ENCODE assay signal across 10 mouse cellular contexts in the genomic region with DNA sequence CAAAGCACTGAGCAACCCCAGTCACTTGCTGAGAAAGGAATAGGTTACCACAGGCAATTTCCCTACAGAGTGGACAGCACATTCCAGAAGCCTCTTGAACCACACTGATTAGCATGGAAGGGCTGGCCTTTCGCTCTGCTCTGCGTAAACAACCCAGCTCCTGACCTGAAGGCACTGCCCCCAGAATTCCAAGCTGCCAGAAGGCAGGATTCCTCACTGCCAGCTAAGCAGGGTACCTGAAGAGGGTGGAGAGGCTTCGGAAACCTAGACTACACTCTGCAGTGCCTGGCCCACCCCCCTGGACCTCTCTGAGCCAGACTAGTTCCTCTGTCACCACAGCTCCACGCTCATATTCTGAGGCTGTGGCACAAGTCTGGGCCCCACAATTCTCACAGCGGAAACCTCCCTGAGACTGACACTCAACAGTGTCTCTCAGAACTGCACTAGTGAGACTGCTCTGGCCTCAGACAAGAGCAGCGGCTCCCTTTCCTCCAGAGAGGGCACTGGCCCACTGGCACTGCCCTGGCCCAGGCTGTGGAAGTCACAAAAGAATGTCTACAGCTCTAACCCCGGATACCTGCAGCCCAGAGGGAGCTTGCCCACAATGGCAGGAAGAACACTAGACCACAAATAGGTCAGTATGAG. TPM values are rescaled to one million over a fixed set of nuclear protein-coding genes. Genes with fewer than 3 reads are reported as not detected.
DNase-seq lines count a peak whose midpoint lies in the region; ATAC-seq and TF ChIP-seq lines count a peak whose summit lies in the region.
"Had no signal": no experiment of that assay in that cellular context is flagged by ENCODE, and none has a peak within 500 bp of the region (broad histone marks: within the 10 kb centered on the region; RNA-seq: fewer than 3 reads in every experiment).

No protein-coding gene starts in this region.

- TF ChIP-seq POLR2A in cerebellum, adult 2 months (IDR thresholded peaks at IDR 0.05; ENCODE audit: borderline replicate concordance, insufficient read depth, low read length) = no peak

- ATAC-seq in limb, embryonic 12.5 days (ENCODE audit: insufficient number of reproducible peaks, insufficient read depth, low FRiP score, low TSS enrichment, low read depth) = no peak
- peak; percentile 8; the same call in 1 of the 2 replicates for ATAC-seq in stomach, embryonic 15.5 days (ENCODE audit: insufficient read depth, low FRiP score, low read depth)

- peak overlapping the region; percentile 87 for H3K27ac ChIP-seq in heart, embryonic 10.5 days
- peak overlapping the region; percentile 42; the same call in 1 of the 2 replicates for H3K27ac ChIP-seq in limb, embryonic 12.5 days
- peak overlapping the region; percentile 57 for H3K27ac ChIP-seq in stomach, embryonic 15.5 days
- H3K27ac ChIP-seq in cerebellum, adult 2 months (ENCODE audit: insufficient read depth, low read length) = no peak overlapping the region

- WGBS in heart, embryonic 10.5 days = 38% methylated on average over 7 of the region's 7 CpGs
- WGBS in limb, embryonic 12.5 days = 70% methylated on average over 7 of the region's 7 CpGs
- WGBS in stomach, embryonic 15.5 days = 47% methylated on average over 7 of the region's 7 CpGs
- 83% methylated on average over 7 of the region's 7 CpGs for WGBS in cerebellum, adult 2 months

- peaks cover 21% of the 10 kb centered on the region for H3K36me3 ChIP-seq in heart, embryonic 10.5 days
- no peaks in the 10 kb centered on the region for H3K36me3 ChIP-seq in limb, embryonic 12.5 days
- no peaks in the 10 kb centered on the region for H3K36me3 ChIP-seq in stomach, embryonic 15.5 days

- H3K9me3 ChIP-seq in heart, embryonic 10.5 days = no peaks in the 10 kb centered on the region
- H3K9me3 ChIP-seq in limb, embryonic 12.5 days = no peaks in the 10 kb centered on the region
- H3K9me3 ChIP-seq in stomach, embryonic 15.5 days = no peaks in the 10 kb centered on the region

- H3K9ac ChIP-seq in limb, embryonic 12.5 days (replicated peaks) = no peak overlapping the region
- no peak overlapping the region for H3K9ac ChIP-seq in stomach, embryonic 15.5 days

- no peak overlapping the region for H3K4me2 ChIP-seq in limb, embryonic 12.5 days
- H3K4me2 ChIP-seq in stomach, embryonic 15.5 days = no peak overlapping the region

- no peaks in the 10 kb centered on the region for H3K27me3 ChIP-seq in heart, embryonic 10.5 days (ENCODE audit: insufficient read depth, poor library complexity, severe bottlenecking)
- H3K27me3 ChIP-seq in limb, embryonic 12.5 days = no peaks in the 10 kb centered on the region
- no peaks in the 10 kb centered on the region for H3K27me3 ChIP-seq in stomach, embryonic 15.5 days (replicated peaks)
- no peaks in the 10 kb centered on the region for H3K27me3 ChIP-seq in cerebellum, adult 2 months (ENCODE audit: control insufficient read depth, insufficient read depth, low read length)

- DNase-seq in heart, embryonic 10.5 days (ENCODE audit: low spot score) = peak; percentile 90
- no peak for DNase-seq in heart, postnatal 25 days (ENCODE audit: low spot score)
- peak; percentile 40 to 51 for DNase-seq in heart, postnatal 10 days
- DNase-seq in adrenal gland, postnatal 36 days = no peak
- no peak for DNase-seq in spleen, postnatal 4 days (ENCODE audit: low spot score in 2 of 2)
- no peak for DNase-seq in cerebellum, adult 2 months
- DNase-seq: adrenal gland, adult 8-10 months had no signal

- peaks cover 82% of the 10 kb centered on the region for H3K4me1 ChIP-seq in heart, embryonic 10.5 days
- H3K4me1 ChIP-seq in limb, embryonic 12.5 days (replicated peaks) = peaks cover 47% of the 10 kb centered on the region
- peaks cover 46% of the 10 kb centered on the region for H3K4me1 ChIP-seq in stomach, embryonic 15.5 days
- H3K4me1 ChIP-seq in cerebellum, adult 2 months (ENCODE audit: control insufficient read depth, insufficient read depth, low read length) = 0 out of 2 replicates have a peak, but pooled peaks cover 14% of the 10 kb centered on the region

- H3K4me3 ChIP-seq in heart, embryonic 10.5 days = peak overlapping the region; percentile 28
- H3K4me3 ChIP-seq in limb, embryonic 12.5 days (replicated peaks) = no peak overlapping the region
- H3K4me3 ChIP-seq in stomach, embryonic 15.5 days (replicated peaks) = no peak overlapping the region
- no peak overlapping the region for H3K4me3 ChIP-seq in cerebellum, adult 2 months (replicated peaks; ENCODE audit: insufficient read depth, low read depth, low read length)
- H3K4me3 ChIP-seq: erythroblast, embryonic 14.5 days had no signal

- intact Hi-C loops in heart, postnatal 25 days (cut with DNase I) = loop anchor here (2.0 kb wide), 1 partner anchor 20 kb away; no protein-coding TSS in a partner anchor
- intact Hi-C loops in heart, postnatal 10 days (cut with DNase I) = no loop called here

- no peak for TF ChIP-seq CTCF in cerebellum, adult 2 months (IDR thresholded peaks at IDR 0.05; ENCODE audit: borderline replicate concordance, insufficient read depth, low read depth, low read length)

RNA-seq across cellular contexts. Expression of a gene that starts 24.5 kb away (rescaled TPM):
- 23.7 and 29.3 TPM in 2 replicates for polyA plus RNA-seq in heart, embryonic 10.5 days (2016; fragmentation: Nextera tagmentation; extraction: Ambion mirVana)
- 10 to 100 TPM; 17.2 to 19.1 TPM for total RNA-seq in heart, postnatal 25 days (2021)
- total RNA-seq in heart, postnatal 10 days (2021) = 10 to 100 TPM; 40.3 to 43.3 TPM
- 11.9 and 13.9 TPM in 2 replicates for polyA plus RNA-seq in limb, embryonic 12.5 days (2016; fragmentation: Nextera tagmentation; extraction: Ambion mirVana)
- polyA plus RNA-seq in stomach, embryonic 15.5 days (2015; fragmentation: Nextera tagmentation; extraction: Ambion mirVana) = 12.8 and 16.3 TPM in 2 replicates
- 10 to 100 TPM; 19.5 to 24.7 TPM for total RNA-seq in adrenal gland, postnatal 36 days (2021)
- polyA plus RNA-seq in cerebellum, adult 2 months (2012; rRNA removed) = 4.2 and 4.5 TPM in 2 replicates

RNA-seq across cellular contexts. Expression of a gene that starts 41.2 kb away (rescaled TPM):
- polyA plus RNA-seq in heart, embryonic 10.5 days (2016; fragmentation: Nextera tagmentation; extraction: Ambion mirVana) = 47.6 TPM in 2 replicates
- 1 to 10 TPM; 2.7 to 3.2 TPM for total RNA-seq in heart, postnatal 25 days (2021)
- 10 to 100 TPM in 1 of 2 experiments, 1 to 10 TPM in 1; 9.7 to 14.0 TPM for total RNA-seq in heart, postnatal 10 days (2021)
- 52.3 and 52.7 TPM in 2 replicates for polyA plus RNA-seq in limb, embryonic 12.5 days (2016; fragmentation: Nextera tagmentation; extraction: Ambion mirVana)
- 34.9 and 37.0 TPM in 2 replicates for polyA plus RNA-seq in stomach, embryonic 15.5 days (2015; fragmentation: Nextera tagmentation; extraction: Ambion mirVana)
- total RNA-seq in adrenal gland, postnatal 36 days (2021) = 1 to 10 TPM; 8.7 to 9.1 TPM
- 7.6 and 8.8 TPM in 2 replicates for polyA plus RNA-seq in cerebellum, adult 2 months (2012; rRNA removed)

RNA-seq across cellular contexts. Expression of a gene that starts 50.1 kb away (rescaled TPM):
- polyA plus RNA-seq in heart, embryonic 10.5 days (2016; fragmentation: Nextera tagmentation; extraction: Ambion mirVana) = 318 and 361 TPM in 2 replicates
- 10 to 100 TPM; 30.6 to 39.3 TPM for total RNA-seq in heart, postnatal 25 days (2021)
- 10 to 100 TPM; 37.9 to 41.8 TPM for total RNA-seq in heart, postnatal 10 days (2021)
- 299 and 305 TPM in 2 replicates for polyA plus RNA-seq in limb, embryonic 12.5 days (2016; fragmentation: Nextera tagmentation; extraction: Ambion mirVana)
- 354 and 399 TPM in 2 replicates for polyA plus RNA-seq in stomach, embryonic 15.5 days (2015; fragmentation: Nextera tagmentation; extraction: Ambion mirVana)
- total RNA-seq in adrenal gland, postnatal 36 days (2021) = 10 to 100 TPM; 72.4 to 87.2 TPM
- 52.9 and 57.4 TPM in 2 replicates for polyA plus RNA-seq in cerebellum, adult 2 months (2012; rRNA removed)

RNA-seq across cellular contexts. Expression of a gene that starts 50.7 kb away (rescaled TPM):
- polyA plus RNA-seq in heart, embryonic 10.5 days (2016; fragmentation: Nextera tagmentation; extraction: Ambion mirVana) = 40.5 and 45.9 TPM in 2 replicates
- total RNA-seq in heart, postnatal 25 days (2021) = 10 to 100 TPM in 1 of 2 experiments, 1 to 10 TPM in 1; 7.3 to 11.4 TPM
- total RNA-seq in heart, postnatal 10 days (2021) = 10 to 100 TPM in 1 of 2 experiments, 1 to 10 TPM in 1; 9.6 to 14.1 TPM
- polyA plus RNA-seq in limb, embryonic 12.5 days (2016; fragmentation: Nextera tagmentation; extraction: Ambion mirVana) = 79.5 and 80.5 TPM in 2 replicates
- 44.8 and 45.6 TPM in 2 replicates for polyA plus RNA-seq in stomach, embryonic 15.5 days (2015; fragmentation: Nextera tagmentation; extraction: Ambion mirVana)
- total RNA-seq in adrenal gland, postnatal 36 days (2021) = 10 to 100 TPM; 20.0 to 29.1 TPM
- polyA plus RNA-seq in cerebellum, adult 2 months (2012; rRNA removed) = 45.0 and 49.7 TPM in 2 replicates

RNA-seq across cellular contexts. Expression of a gene that starts 50.8 kb away (rescaled TPM):
- polyA plus RNA-seq in heart, embryonic 10.5 days (2016; fragmentation: Nextera tagmentation; extraction: Ambion mirVana) = 37.1 and 38.8 TPM in 2 replicates
- total RNA-seq in heart, postnatal 25 days (2021) = 10 to 100 TPM; 35.8 to 38.2 TPM
- 10 to 100 TPM; 28.2 to 32.0 TPM for total RNA-seq in heart, postnatal 10 days (2021)
- polyA plus RNA-seq in limb, embryonic 12.5 days (2016; fragmentation: Nextera tagmentation; extraction: Ambion mirVana) = 45.8 and 46.4 TPM in 2 replicates
- polyA plus RNA-seq in stomach, embryonic 15.5 days (2015; fragmentation: Nextera tagmentation; extraction: Ambion mirVana) = 35.1 and 38.5 TPM in 2 replicates
- total RNA-seq in adrenal gland, postnatal 36 days (2021) = 10 to 100 TPM; 37.3 to 59.9 TPM
- 65.9 and 69.4 TPM in 2 replicates for polyA plus RNA-seq in cerebellum, adult 2 months (2012; rRNA removed)

Comparison
In these comparisons a context has a peak if more than half of its experiments do, and no peak if none do; other contexts are left out.
1. DNase-seq: peak in heart, embryonic 10.5 days (single experiment) and heart, postnatal 10 days (2 of 2); none in heart, postnatal 25 days (single experiment), adrenal gland, postnatal 36 days (0 of 2), spleen, postnatal 4 days (0 of 2) and cerebellum, adult 2 months (0 of 2).